Mouse (Mus musculus) heart, postnatal 10 days (tissue): Measurements from ENCODE around the gene Nupr1. TPM values are rescaled to one million over a fixed set of nuclear protein-coding genes. Genes with fewer than 3 reads are reported as not detected.

Source experiments
- DNase-seq, 2 experiments: peaks; one replicate each; pipeline ENCODE4 v3.0.0; 2021
- intact Hi-C: fragments of 180-260 bp; cut with DNase I; formaldehyde crosslinking; loops from one replicate; pipeline ENCODE4 v1.15.1; 2025
- total RNA-seq, 2 experiments: library from RNA; stranded (reverse); gene quantifications; 2 replicates each; pipeline ENCODE4 v1.2.3; 2021

Nupr1 gene
- total RNA-seq, 2 experiments from 2014 or later, result 7.2 to 10.5 TPM

DNA sequence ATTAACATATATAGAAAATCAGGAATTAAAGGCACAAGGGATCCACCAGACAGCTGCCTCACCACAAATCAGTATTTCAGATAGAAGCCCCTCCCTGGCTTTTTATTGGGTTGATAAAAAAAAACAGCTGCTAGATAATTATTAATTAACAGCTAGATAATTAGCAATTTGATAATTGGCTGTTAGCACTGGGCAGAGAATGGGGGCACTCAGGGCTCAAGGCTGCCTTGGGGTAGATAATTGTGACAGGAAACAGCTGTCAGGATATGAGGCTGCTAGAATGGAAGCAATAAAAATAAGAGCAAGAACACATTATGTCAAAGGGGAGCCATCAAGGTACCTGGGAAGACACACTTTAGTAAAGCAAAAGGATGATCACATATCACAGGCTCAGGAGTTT, 14.3 kb upstream of the Nupr1 start:
- intact Hi-C loops, result loop anchor here (10.0 kb wide), 1 partner anchor 470 kb away; no protein-coding TSS in a partner anchor
- DNase-seq, result no peak

- no peak for DNase-seq
- intact Hi-C loops, result loop anchor here (10.0 kb wide), 1 partner anchor 470 kb away; no protein-coding TSS in a partner anchor
These were observed 13.7 kb upstream of the Nupr1 start for GRCm38 (mm10) chr7:126644345-126644744.

DNA sequence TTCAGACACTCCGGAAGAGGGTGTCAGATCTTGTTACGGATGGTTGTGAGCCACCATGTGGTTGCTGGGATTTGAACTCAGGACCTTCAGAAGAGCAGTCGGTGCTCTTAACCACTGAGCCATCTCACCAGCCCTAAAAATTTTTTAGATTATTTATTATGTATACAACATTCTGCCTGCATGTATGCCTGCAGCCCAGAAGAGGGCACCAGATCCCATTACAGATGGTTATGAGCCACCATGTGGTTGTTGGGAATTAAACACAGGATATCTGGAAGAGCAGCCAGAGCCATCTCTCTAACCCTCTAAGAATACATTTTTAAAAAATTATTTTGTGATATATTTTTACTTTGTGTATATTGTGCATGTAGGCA, 12.6 kb upstream of the Nupr1 start:
- intact Hi-C loops, result loop anchor here (1.0 to 10.0 kb wide), 2 partner anchors 50 to 472 kb away; no protein-coding TSS in a partner anchor
- DNase-seq, result peak; percentile 49 to 71

DNA sequence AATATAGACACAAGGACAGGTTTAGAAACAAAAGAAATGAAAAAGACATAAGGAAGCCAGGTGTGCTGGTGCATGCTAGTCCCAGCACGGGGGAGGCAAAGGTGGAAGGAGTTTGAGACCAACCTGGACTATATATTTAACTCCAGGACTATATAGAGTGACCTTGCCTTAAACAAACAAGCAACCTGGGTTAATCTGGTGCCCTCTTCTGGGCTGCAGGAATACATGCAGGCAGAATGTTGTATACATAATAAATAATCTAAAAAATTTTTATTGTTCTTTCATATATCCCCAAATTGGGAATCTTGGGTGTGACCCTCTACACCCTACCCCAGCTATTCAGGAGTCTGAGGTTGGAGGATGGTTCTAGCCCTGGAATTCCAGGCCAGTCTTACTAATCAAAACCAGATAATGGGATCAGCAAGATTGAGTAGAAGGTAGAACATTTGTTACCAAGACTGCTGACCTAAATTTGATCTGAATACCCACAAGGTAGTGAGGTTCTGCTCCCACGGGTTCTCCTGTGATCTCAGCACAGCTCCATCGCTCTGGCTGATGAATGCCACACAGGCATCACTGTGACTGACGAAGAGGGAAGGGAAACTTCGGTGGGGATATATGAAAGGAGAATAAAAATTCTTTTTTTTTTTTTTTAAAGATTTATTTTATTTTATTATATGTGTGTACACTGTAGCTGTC, 12.0 kb upstream of the Nupr1 start:
- no peak for DNase-seq
- intact Hi-C loops, result loop anchor here (1.0 to 10.0 kb wide), 2 partner anchors 51 to 472 kb away; no protein-coding TSS in a partner anchor

GRCm38 (mm10) chr7:126636733-126637520, 6.3 kb upstream of the Nupr1 start:
- peak; percentile 55 for DNase-seq
- intact Hi-C loops, result loop anchor here (2.0 to 5.0 kb wide), 3 partner anchors 50 to 160 kb away; partner anchors contain the start of gene Sh2b1

DNA sequence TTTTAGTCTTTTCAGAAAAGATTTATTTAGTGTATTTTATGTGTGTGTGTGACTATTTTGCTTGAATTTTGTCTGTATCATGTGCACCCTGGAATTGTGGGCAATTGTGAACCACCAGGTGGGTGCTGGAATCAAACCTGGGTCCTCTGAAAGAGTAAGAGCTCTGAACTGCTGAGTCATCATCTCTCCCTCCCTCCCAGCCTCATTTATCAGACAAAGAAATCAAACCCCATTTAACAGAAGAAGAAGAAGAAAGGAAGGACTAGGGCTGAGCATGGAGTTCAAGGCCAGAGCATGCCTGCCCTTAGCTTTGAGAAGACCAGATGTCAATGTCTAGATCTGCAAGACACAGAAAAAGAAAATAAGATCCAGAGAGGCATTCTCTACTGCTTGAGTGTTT, 4.7 kb upstream of the Nupr1 start:
- intact Hi-C loops, result loop anchor here (5.0 kb wide), 1 partner anchor 158 kb away; the partner anchor contains the start of gene Sh2b1
- no peak for DNase-seq

GRCm38 (mm10) chr7:126632478-126632877, 1.8 kb upstream of the Nupr1 start:
- intact Hi-C loops, result no loop called here
- no peak for DNase-seq

DNA sequence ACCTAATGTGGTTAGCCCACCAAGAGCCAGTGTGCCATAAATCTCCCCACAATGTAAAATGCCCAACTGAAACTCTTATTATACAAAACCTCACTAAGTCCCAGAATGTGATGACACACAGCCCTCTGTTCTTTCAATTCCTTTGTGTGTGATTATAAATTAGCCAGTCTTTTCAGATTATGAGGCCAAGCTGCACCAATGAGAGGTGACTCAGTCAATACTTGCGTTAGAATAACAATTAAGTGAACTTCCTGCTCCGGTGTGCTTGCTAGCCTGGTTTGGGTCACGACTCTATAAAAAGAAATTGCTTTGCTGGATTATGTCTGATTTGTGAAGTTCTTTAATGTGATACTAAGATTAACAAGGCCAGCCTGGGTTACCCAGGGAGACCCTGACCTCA, 746 bp downstream of the Nupr1 start:
- intact Hi-C loops, result no loop called here
- DNase-seq, result no peak

GRCm38 (mm10) chr7:126628111-126628510, 2.5 kb downstream of the Nupr1 start:
- intact Hi-C loops, result no loop called here
- no peak for DNase-seq

DNA sequence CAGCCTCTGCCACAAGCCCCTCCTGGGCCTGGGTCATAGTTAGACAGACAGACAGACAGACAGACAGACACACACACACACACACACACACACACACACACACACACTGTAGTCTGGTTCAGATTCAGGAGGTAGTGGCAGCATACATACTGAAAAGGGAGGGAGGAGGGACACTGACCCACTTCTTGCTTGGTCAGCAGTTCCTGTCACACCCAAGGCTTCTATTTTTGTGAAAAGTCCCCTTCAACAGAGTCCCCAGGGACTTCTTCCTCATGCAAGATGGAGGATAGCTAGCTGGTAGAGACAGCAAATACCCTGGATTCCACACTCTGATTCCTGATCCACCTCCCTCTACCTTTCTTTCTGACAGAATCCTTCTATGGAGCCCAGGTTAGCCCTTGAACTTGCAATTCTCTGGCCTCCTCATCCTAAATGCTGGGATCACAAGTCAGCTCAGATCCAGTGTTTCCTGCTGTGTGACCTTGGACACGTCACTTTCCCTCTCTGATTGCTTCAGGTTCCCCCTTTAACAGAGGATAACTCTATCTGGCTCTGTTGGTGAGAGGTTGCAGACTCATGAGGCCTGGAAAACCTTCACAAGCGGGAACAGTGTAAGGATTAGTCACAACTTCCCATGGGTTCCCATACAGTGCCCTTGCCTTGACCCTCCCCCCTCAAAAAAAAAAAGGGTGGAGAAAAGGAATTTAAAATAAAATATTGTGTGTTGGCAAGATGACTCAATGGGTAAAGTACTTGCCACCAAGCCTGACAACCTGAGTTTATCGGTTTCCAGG, 4.7 kb downstream of the Nupr1 start:
- DNase-seq, result no peak
- intact Hi-C loops, result no loop called here

DNA sequence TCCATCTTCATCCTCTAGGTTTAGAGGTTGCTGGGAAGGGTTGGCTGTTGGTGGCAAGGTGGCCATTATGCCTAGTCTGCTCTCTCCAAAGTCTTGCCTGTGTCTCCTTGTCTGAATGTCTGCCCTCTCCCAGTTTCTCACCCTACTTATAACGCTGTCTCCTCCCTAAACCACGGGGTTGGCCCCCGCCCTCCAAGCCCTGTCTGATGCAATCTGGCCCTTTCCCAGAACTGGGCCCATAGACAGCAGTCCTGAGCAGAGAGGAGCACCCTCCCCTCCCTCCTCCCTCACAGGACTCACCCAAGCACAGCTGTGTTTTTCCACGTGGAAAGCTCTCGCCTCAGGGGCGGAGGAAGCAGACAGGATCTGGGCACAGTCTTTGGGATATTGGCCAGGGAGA, 5.3 kb downstream of the Nupr1 start:
- peak; percentile 83 to 84 for DNase-seq
- intact Hi-C loops, result no loop called here

DNA sequence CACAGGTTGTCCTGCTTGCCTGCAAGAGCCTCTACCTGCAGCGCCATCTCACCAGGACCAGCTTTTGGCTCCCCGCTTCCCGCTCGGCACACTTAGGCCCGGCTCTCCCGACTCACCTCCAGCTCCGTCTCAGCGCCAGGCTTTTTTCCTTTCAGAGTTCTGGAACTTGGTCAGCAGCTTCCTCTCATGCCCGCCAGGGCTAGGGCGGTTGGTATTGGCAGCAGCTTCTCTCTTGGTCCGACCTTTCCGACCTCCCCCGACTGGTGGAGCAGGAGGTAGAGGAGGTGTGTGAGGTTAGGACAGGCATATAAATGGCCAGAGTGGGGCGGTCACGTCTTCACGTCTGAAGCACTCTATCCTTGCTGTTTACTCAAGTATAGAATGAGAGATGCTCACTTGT, 5.9 kb downstream of the Nupr1 start:
- peak in 1 of 2 experiments; percentile 18 for DNase-seq
- intact Hi-C loops, result no loop called here

- no peak for DNase-seq
- intact Hi-C loops, result no loop called here
These were observed 7.3 kb downstream of the Nupr1 start for GRCm38 (mm10) chr7:126623381-126623780.

DNA sequence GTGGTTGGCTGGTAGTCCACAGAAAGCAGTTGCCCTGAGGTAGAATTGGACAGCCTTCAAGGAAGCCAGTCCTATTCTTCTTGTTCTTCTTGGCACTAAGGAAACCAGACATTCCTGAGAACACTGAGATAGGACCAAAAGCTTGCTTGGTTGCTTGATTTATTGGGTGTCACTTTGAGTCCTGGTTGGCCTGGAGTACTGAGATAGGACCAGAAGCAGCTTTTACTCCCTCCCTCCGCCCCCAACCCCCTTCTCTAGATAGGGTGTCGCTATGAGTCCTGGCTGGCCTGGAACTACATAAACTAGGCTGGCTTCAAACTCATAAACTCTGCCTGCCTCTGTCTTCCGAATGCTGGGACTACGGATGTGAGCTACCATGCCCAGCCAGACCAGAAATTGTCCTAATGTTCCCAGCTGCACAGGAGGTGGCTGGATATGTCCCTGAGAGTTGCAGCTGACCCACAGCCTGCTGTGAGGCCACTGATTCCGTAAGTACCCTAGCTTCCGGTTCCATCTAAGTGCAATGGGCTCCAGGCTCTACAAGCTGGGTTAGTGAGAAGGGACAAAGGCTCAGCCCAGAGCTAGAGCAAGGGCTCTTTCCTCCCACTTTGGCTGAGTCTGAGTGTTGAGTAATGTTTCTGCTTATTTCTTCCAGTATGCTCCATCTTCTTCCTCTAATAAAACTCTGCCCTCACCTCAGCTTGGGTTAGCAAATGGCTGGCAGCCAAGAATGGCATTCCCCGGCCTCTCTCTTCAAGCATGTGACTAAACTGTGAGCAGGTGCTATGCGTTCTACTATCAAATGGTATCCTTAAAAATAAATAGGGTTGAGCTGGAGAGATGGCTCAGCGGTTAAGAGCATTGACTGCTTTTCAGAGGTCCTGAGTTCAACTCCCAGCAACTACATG, 9.0 kb downstream of the Nupr1 start:
- no peak for DNase-seq
- intact Hi-C loops, result no loop called here

DNA sequence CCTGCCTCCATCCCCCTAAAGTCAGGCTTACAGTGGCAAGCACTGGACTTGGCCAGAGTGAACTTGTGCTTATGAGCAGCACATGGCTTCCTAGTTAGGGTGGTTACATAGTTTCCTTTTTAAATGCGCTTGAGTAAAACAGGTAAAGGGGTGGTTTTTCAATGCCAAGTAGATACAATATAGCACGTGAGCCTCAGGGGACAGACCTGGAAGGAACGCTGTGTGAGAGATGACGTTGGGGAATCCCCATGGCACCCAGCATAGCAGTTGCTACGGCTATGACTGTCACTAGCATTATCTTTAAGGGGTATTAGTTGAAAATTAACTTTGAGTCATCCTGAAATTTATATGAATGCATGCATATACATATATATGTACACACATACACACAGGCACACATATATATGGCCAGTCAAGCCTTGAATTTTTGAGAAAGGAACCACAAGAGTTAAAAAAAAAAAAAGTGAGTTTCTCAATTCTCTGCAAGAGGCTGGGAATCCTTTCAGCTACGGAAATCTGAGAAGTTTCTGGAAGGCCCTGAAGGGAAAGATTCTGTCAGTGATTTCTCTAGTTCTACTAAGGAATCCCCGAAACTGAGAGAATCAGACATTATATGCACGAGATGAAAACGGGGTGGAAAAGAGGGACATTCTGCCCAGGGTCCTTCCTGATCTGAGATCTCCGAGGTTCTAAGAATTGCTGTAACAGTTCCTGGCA, 10.9 kb downstream of the Nupr1 start:
- intact Hi-C loops, result no loop called here

GRCm38 (mm10) chr7:126616707-126617106, 14.0 kb downstream of the Nupr1 start:
- no peak for DNase-seq
- intact Hi-C loops, result no loop called here

More for the DNA sequence above, 10.9 kb downstream of the Nupr1 start:
- DNase-seq, result no peak

DNA sequence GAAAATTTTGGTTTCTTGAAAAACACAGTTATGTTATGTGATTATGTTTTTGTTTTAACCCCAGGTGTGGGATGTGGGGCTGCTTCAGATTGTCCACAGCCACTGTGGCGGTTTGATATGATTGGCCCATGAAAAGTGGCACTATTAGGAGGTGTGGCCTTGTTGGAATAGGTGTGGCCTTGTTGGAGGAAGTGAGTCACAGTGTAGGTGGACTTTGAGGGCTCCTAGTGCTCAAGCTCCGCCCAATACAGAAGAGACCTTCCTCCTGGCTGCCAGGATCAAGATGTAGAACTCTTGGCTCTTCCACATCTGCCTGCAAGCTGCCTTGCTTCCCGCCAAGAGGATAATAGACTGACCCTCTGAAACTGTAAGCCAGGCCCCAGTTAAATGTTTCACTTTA, 17.9 kb downstream of the Nupr1 start:
- DNase-seq, result no peak
- intact Hi-C loops, result no loop called here

DNA sequence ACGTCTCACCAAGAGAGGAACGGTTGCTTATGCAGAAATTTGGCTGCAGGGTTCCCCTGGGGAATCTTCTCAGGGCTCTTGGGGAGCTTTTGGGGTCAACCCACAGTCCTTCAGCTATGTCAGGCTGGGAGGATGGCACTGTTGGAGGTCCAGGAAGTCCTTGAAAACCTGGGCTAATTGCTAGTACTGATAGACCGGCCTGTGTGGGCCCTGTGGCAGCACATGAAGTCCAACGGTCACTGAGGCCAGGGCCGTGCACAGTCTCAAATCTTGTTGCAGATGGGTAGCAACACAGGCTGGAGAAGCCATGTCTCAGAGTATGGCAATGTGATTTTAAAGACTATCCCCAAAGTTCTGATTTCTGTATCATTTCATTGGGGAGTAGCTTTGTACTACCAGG, 22.9 kb downstream of the Nupr1 start:
- DNase-seq, result no peak
- intact Hi-C loops, result no loop called here

DNA sequence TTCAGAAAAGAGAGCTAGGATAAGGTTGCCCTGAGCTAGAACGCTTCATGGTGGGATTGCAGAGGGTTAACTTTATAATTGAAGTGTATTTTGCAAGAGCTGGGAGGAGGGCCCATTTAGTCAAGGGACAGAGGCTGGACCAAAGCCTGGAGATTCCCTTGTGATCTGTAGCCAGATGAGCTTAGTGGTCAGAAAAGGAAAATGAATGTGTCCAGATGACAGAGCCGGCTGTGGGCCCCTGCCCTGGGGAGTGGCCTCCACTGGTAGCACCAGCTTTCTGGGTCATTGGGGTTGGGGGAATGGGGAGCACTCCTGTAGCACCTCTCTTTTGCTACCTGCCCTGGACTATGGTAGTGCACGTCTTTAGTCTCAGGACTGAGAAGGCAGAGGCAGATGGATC, 23.6 kb downstream of the Nupr1 start:
- intact Hi-C loops, result no loop called here
- DNase-seq, result peak; percentile 67 to 71
